Mouse (Mus musculus): ENCODE results near the gene Pkmyt1. TPM values are rescaled to one million over a fixed set of nuclear protein-coding genes. Genes with fewer than 3 reads are reported as not detected.

Gene Pkmyt1
- polyA plus RNA-seq, 1 experiment, result 4.1 TPM

GRCm38 (mm10) chr17:23719455-23719854 lies 6.7 kb upstream of the Pkmyt1 start:
- Histone ChIP-seq H3K27ac (ENCODE audit: insufficient read depth, low read depth, low read length) (no peak overlapping the region), H3K4me1 (ENCODE audit: control insufficient read depth, insufficient read depth, low read length) (no peaks in the 10 kb centered on the region; the same call in 1 of the 2 replicates), H3K4me3 (ENCODE audit: insufficient read depth, low read depth, low read length) (no peak overlapping the region), H3K27me3 (replicated peaks; ENCODE audit: control insufficient read depth, insufficient read depth, low read length) (no peaks in the 10 kb centered on the region), H3K36me3 (ENCODE audit: control insufficient read depth, insufficient read depth, low read length) (no peaks in the 10 kb centered on the region)
- TF ChIP-seq CTCF (conservative IDR thresholded peaks at IDR 0.05; ENCODE audit: insufficient read depth, insufficient read length, low read depth, low read length) (no peak), POLR2A (IDR thresholded peaks at IDR 0.05; ENCODE audit: low read depth, low read length) (no peak)
- WGBS, result 39% methylated on average over 1 of the region's 1 CpGs
- DNase-seq, result no peak

- TF ChIP-seq CTCF (conservative IDR thresholded peaks at IDR 0.05; ENCODE audit: insufficient read depth, insufficient read length, low read depth, low read length), result no peak
- no peak for TF ChIP-seq POLR2A (IDR thresholded peaks at IDR 0.05; ENCODE audit: low read depth, low read length)
- WGBS, result 76% methylated on average over 2 of the region's 2 CpGs
- Histone ChIP-seq H3K27me3 (replicated peaks; ENCODE audit: control insufficient read depth, insufficient read depth, low read length) (no peaks in the 10 kb centered on the region), H3K4me3 (ENCODE audit: insufficient read depth, low read depth, low read length) (no peak overlapping the region), H3K27ac (ENCODE audit: insufficient read depth, low read depth, low read length) (no peak overlapping the region), H3K36me3 (ENCODE audit: control insufficient read depth, insufficient read depth, low read length) (no peaks in the 10 kb centered on the region), H3K4me1 (ENCODE audit: control insufficient read depth, insufficient read depth, low read length) (no peaks in the 10 kb centered on the region; the same call in 1 of the 2 replicates)
- DNase-seq, result no peak
Observed at GRCm38 (mm10) chr17:23721886-23722285, 4.2 kb upstream of the Pkmyt1 start.

DNA sequence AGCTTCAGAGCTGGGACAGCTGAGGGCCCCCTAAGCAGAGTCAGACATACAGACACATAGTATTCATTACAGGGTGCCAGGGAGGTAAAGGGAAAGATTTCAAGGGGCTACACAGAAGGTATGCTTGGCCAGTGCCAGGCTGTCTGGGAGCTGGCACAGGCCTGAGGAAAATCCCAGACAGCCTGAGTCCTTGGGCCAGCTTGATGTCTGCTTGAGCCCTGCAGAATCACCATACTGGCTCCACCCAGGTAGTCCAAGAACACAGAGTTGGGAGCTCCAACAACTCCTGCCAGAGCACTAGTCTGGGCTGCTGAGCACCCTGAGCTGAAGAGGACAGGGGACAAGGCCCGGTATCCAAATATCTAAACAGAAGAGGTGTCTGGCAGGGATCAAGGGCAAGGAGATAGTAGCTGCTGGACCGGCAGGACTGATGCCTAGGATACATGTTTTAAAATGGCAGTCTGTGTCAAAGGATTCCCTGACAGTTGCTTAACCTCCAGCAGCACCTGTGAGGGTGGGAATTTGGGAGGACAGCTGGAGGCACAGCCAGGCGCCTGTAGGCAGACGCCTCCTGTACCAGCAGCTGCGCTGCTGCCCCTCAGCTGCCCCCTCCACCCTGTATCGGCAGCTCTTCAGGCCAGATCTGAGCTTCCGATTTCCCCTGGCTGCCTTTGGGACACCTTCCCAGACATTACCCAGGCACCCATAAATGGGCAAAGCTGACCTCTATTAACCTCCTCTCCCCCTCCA lies 3.6 kb upstream of the Pkmyt1 start, which contains the start of gene 1520401A03Rik:
1520401A03Rik (minus strand) TSS at position 408 of the 750 bp plus-strand sequence.
- no peak within 1 kb of the TSS for H3K4me3 ChIP-seq (ENCODE audit: insufficient read depth, low read depth, low read length)
- H3K27me3 ChIP-seq (replicated peaks; ENCODE audit: control insufficient read depth, insufficient read depth, low read length), result no peaks in the 10 kb centered on the region
- TF ChIP-seq POLR2A (IDR thresholded peaks at IDR 0.05; ENCODE audit: low read depth, low read length) (no peak), CTCF (conservative IDR thresholded peaks at IDR 0.05; ENCODE audit: insufficient read depth, insufficient read length, low read depth, low read length) (no peak)
- no peaks in the 10 kb centered on the region; the same call in 1 of the 2 replicates for H3K4me1 ChIP-seq (ENCODE audit: control insufficient read depth, insufficient read depth, low read length)
- no peak for DNase-seq
- no peaks in the 10 kb centered on the region for H3K36me3 ChIP-seq (ENCODE audit: control insufficient read depth, insufficient read depth, low read length)
- WGBS, result 88% methylated on average over 7 of the region's 7 CpGs
- H3K27ac ChIP-seq (ENCODE audit: insufficient read depth, low read depth, low read length), result no peak within 1 kb of the TSS

DNA sequence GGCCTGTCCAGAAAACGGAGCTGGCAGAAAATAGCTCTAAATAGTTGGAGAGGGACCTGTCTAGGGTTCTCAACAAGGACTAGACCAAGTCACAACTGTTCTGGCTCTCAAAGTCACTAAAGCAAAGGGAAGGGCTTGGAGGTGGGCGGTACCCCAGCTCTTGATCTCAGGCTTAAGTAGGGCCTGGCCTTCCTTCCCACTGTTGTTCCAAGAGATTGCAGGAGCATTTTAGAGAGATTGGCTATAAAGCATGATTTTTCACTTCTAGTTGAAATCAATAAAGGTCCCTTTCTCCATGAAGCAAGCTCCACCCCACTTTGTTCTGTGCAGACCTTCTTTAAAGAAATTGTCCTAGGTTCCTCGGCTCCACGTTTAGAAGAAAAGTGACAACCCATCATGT lies 659 bp upstream of the Pkmyt1 start:
- Histone ChIP-seq H3K27me3 (replicated peaks; ENCODE audit: control insufficient read depth, insufficient read depth, low read length) (no peaks in the 10 kb centered on the region), H3K36me3 (ENCODE audit: control insufficient read depth, insufficient read depth, low read length) (no peaks in the 10 kb centered on the region), H3K4me3 (ENCODE audit: insufficient read depth, low read depth, low read length) (peak overlapping the region; percentile 66; the same call in 1 of the 2 replicates), H3K4me1 (ENCODE audit: control insufficient read depth, insufficient read depth, low read length) (no peaks in the 10 kb centered on the region; the same call in 1 of the 2 replicates), H3K27ac (ENCODE audit: insufficient read depth, low read depth, low read length) (no peak overlapping the region)
- WGBS, result 59% methylated on average over 4 of the region's 4 CpGs
- TF ChIP-seq CTCF (conservative IDR thresholded peaks at IDR 0.05; ENCODE audit: insufficient read depth, insufficient read length, low read depth, low read length) (no peak), POLR2A (IDR thresholded peaks at IDR 0.05; ENCODE audit: low read depth, low read length) (no peak)
- no peak for DNase-seq

DNA sequence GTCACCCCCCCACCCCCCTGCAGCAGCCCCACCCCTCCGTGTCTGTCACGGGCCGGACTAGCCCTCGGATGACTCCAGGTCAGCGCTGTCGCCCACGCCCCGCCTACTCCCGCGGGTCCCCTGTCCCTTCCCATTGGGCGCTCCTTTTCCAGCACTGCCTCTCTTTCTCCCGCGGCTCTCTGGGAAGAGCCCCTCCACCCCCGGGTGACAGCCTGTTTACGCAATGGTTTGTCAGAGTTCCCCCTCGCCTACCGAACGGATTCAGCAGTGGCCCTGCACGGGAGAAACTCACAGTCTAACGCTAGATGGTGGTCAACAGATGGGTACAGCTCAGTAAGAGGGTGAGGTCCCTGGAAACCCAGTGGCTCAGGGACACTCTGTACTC lies 614 bp downstream of the Pkmyt1 start:
- H3K4me3 ChIP-seq (ENCODE audit: insufficient read depth, low read depth, low read length), result peak overlapping the region; percentile 66
- no peak overlapping the region for H3K27ac ChIP-seq (ENCODE audit: insufficient read depth, low read depth, low read length)
- H3K36me3 ChIP-seq (ENCODE audit: control insufficient read depth, insufficient read depth, low read length), result no peaks in the 10 kb centered on the region
- TF ChIP-seq CTCF (conservative IDR thresholded peaks at IDR 0.05; ENCODE audit: insufficient read depth, insufficient read length, low read depth, low read length) (0 out of 2 replicates have a peak, but pooled peaks have one; percentile 12), POLR2A (IDR thresholded peaks at IDR 0.05; ENCODE audit: low read depth, low read length) (no peak)
- H3K27me3 ChIP-seq (replicated peaks; ENCODE audit: control insufficient read depth, insufficient read depth, low read length), result no peaks in the 10 kb centered on the region
- DNase-seq, result peak; percentile 81
- 1% methylated on average over 20 of the region's 20 CpGs for WGBS
- H3K4me1 ChIP-seq (ENCODE audit: control insufficient read depth, insufficient read depth, low read length), result no peaks in the 10 kb centered on the region

DNA sequence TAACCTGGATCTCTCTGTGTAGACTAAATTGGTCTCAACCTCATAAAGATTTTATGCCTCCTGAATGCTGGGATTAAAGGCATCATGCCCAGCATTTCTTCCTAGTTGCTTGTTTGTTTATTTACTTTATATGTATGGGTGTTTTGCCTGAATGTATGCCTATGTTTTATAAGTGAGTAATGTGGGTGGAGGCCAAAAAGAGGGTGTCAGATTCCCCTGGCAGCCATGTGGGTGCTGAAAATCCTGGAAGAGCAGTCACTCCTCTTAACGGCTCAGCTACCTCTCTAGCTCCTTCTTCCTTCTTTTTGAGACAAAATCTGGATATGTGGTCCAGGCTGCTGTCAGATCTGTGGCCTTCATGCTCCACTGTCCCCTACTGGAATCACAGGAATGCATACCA lies 4.3 kb downstream of the Pkmyt1 start:
- no peak overlapping the region for H3K4me3 ChIP-seq (ENCODE audit: insufficient read depth, low read depth, low read length)
- 54% methylated on average over 1 of the region's 1 CpGs for WGBS

DNA sequence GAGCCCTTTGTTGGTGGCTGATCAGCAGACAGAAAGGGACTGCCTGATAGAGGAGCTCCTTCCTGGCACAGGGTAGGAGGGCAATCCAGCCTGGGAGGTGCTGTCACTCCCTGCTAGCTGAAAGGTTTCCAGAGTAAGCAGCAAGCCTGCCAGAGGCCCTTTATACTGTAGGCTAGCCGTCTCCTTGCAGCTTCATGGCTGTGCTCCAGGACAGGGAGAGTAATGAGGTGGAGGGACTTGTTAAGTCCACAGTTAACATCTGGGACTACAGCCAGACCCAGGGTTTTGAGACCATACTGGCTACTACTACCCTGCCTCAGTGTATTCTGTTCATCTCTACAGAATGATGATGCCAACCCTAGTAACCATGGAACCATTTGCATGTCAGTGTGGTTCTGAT lies 8.2 kb downstream of the Pkmyt1 start:
- 47% methylated on average over 1 of the region's 1 CpGs for WGBS
- H3K4me3 ChIP-seq (ENCODE audit: insufficient read depth, low read depth, low read length), result no peak overlapping the region
- no peaks in the 10 kb centered on the region for H3K27me3 ChIP-seq (replicated peaks; ENCODE audit: control insufficient read depth, insufficient read depth, low read length)
- H3K36me3 ChIP-seq (ENCODE audit: control insufficient read depth, insufficient read depth, low read length), result no peaks in the 10 kb centered on the region
- DNase-seq, result peak; percentile 46
- no peaks in the 10 kb centered on the region for H3K4me1 ChIP-seq (ENCODE audit: control insufficient read depth, insufficient read depth, low read length)
- TF ChIP-seq POLR2A (IDR thresholded peaks at IDR 0.05; ENCODE audit: low read depth, low read length) (no peak), CTCF (conservative IDR thresholded peaks at IDR 0.05; ENCODE audit: insufficient read depth, insufficient read length, low read depth, low read length) (no peak)
- no peak overlapping the region for H3K27ac ChIP-seq (ENCODE audit: insufficient read depth, low read depth, low read length)

More for the DNA sequence above, 4.3 kb downstream of the Pkmyt1 start:
- no peak overlapping the region for H3K27ac ChIP-seq (ENCODE audit: insufficient read depth, low read depth, low read length)
- H3K4me1 ChIP-seq (ENCODE audit: control insufficient read depth, insufficient read depth, low read length), result no peaks in the 10 kb centered on the region
- DNase-seq, result no peak
- TF ChIP-seq POLR2A (IDR thresholded peaks at IDR 0.05; ENCODE audit: low read depth, low read length) (no peak), CTCF (conservative IDR thresholded peaks at IDR 0.05; ENCODE audit: insufficient read depth, insufficient read length, low read depth, low read length) (no peak)
- H3K36me3 ChIP-seq (ENCODE audit: control insufficient read depth, insufficient read depth, low read length), result no peaks in the 10 kb centered on the region
- no peaks in the 10 kb centered on the region for H3K27me3 ChIP-seq (replicated peaks; ENCODE audit: control insufficient read depth, insufficient read depth, low read length)

All from kidney, adult 2 months (tissue).